Mouse (Mus musculus): ENCODE results near the gene Eif4a3.

Gene Eif4a3

GRCm38 (mm10) chr11:119239480-119239879, 60.4 kb downstream of the Eif4a3 start:
- no peak for DNase-seq

Measured in right cerebral cortex, postnatal 14 days (tissue).